Comparison of ENCODE assay signal across 11 mouse cellular contexts in the genomic region with DNA sequence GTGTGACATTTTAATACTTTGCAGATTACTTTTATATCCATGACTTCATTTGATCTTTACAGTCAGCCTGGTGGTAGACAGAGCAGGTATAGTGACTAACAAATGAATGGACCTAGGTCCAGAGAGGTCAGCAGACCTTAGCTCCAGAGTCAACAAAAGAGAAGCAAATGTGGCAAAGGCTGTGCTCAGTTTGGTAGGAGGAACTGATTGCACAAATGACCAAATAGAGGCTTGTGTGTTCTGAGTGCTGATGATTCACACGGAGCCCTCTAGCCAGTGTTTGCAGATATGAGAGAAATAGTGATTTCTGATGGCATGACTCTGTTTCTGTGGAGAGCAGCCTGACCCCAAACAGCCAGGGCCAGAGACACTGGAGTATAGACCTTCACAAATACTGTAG. TPM values are rescaled to one million over a fixed set of nuclear protein-coding genes. Genes with fewer than 3 reads are reported as not detected.
DNase-seq lines count a peak whose midpoint lies in the region; ATAC-seq and TF ChIP-seq lines count a peak whose summit lies in the region.
"Had no signal": no experiment of that assay in that cellular context is flagged by ENCODE, and none has a peak within 500 bp of the region (broad histone marks: within the 10 kb centered on the region; RNA-seq: fewer than 3 reads in every experiment).

No protein-coding gene starts in this region.

- peak; percentile 67 for DNase-seq in adipocyte (ENCODE audit: low spot score)
- peak; percentile 50 for DNase-seq in fibroblast of lung, adult 2 months (ENCODE audit: low read depth)
- peak; percentile 21 for DNase-seq in liver, postnatal 0 days
- DNase-seq in left cerebral cortex, adult 18-20 months (ENCODE audit: low spot score in 2 of 2): no peak
- no peak for DNase-seq in gastrocnemius, postnatal 25 days
- DNase-seq: cerebellum, adult 8-10 months; right cerebral cortex, postnatal 25 days had no signal

- peak; percentile 54; the same call in 1 of the 2 replicates for TF ChIP-seq EP300 in liver, postnatal 0 days (IDR thresholded peaks at IDR 0.05; ENCODE audit: low read depth)

- no peaks in the 10 kb centered on the region for H3K36me3 ChIP-seq in kidney, embryonic 15.5 days
- no peaks in the 10 kb centered on the region for H3K36me3 ChIP-seq in kidney, embryonic 14.5 days (ENCODE audit: control insufficient read depth, insufficient read depth, low read length)
- H3K36me3 ChIP-seq in liver, postnatal 0 days (replicated peaks; ENCODE audit: insufficient read depth, low read length): no peaks in the 10 kb centered on the region

- H3K9me3 ChIP-seq in kidney, embryonic 15.5 days (replicated peaks): no peaks in the 10 kb centered on the region
- H3K9me3 ChIP-seq in kidney, embryonic 14.5 days (ENCODE audit: control insufficient read depth, low read length): no peaks in the 10 kb centered on the region
- H3K9me3 ChIP-seq in liver, postnatal 0 days (ENCODE audit: low read length): no peaks in the 10 kb centered on the region
- H3K9me3 ChIP-seq: forebrain, embryonic 13.5 days had no signal

- peak overlapping the region; percentile 50; the same call in 1 of the 2 replicates for H3K27ac ChIP-seq in kidney, embryonic 15.5 days
- H3K27ac ChIP-seq in kidney, embryonic 14.5 days (ENCODE audit: low read depth, low read length): no peak overlapping the region; the same call in 1 of the 2 replicates
- peak overlapping the region; percentile 84 for H3K27ac ChIP-seq in liver, postnatal 0 days (ENCODE audit: low read depth)
- H3K27ac ChIP-seq: forebrain, embryonic 13.5 days had no signal

- H3K4me2 ChIP-seq in kidney, embryonic 15.5 days: no peak overlapping the region
- no peak overlapping the region for H3K4me2 ChIP-seq in kidney, embryonic 14.5 days (replicated peaks; ENCODE audit: low read depth, low read length)
- H3K4me2 ChIP-seq in liver, postnatal 0 days (ENCODE audit: low read depth, low read length): no peak overlapping the region
- H3K4me2 ChIP-seq: forebrain, embryonic 13.5 days had no signal

- H3K9ac ChIP-seq in kidney, embryonic 15.5 days: no peak overlapping the region
- no peak overlapping the region for H3K9ac ChIP-seq in kidney, embryonic 14.5 days (ENCODE audit: low read depth, low read length)
- no peak overlapping the region for H3K9ac ChIP-seq in liver, postnatal 0 days (replicated peaks)
- H3K9ac ChIP-seq: forebrain, embryonic 13.5 days had no signal

- H3K4me3 ChIP-seq in kidney, embryonic 15.5 days (replicated peaks): no peak overlapping the region
- H3K4me3 ChIP-seq in kidney, embryonic 14.5 days (ENCODE audit: low read length): no peak overlapping the region
- no peak overlapping the region for H3K4me3 ChIP-seq in liver, postnatal 0 days (ENCODE audit: low read depth, low read length)
- H3K4me3 ChIP-seq: forebrain, embryonic 13.5 days had no signal

- TF ChIP-seq CTCF in liver, postnatal 0 days (IDR thresholded peaks at IDR 0.05; ENCODE audit: low read depth): no peak

- peaks cover 5% of the 10 kb centered on the region; the same call in 1 of the 2 replicates for H3K4me1 ChIP-seq in kidney, embryonic 15.5 days
- H3K4me1 ChIP-seq in kidney, embryonic 14.5 days (ENCODE audit: control insufficient read depth, insufficient read depth, low read length): peaks cover 3% of the 10 kb centered on the region; the same call in 1 of the 2 replicates
- peaks cover 2% of the 10 kb centered on the region; the same call in 1 of the 2 replicates for H3K4me1 ChIP-seq in liver, postnatal 0 days (ENCODE audit: insufficient read depth)
- H3K4me1 ChIP-seq: forebrain, embryonic 13.5 days had no signal

- no peak for ATAC-seq in kidney, embryonic 15.5 days (replicated peaks; ENCODE audit: low FRiP score)
- no peak for ATAC-seq in kidney, embryonic 14.5 days (ENCODE audit: low FRiP score, low TSS enrichment)
- peak; percentile 94 for ATAC-seq in liver, postnatal 0 days
- ATAC-seq: forebrain, embryonic 13.5 days had no signal

- no peaks in the 10 kb centered on the region for H3K27me3 ChIP-seq in kidney, embryonic 15.5 days
- no peaks in the 10 kb centered on the region for H3K27me3 ChIP-seq in kidney, embryonic 14.5 days (ENCODE audit: control insufficient read depth, insufficient read depth, low read length)
- H3K27me3 ChIP-seq in liver, postnatal 0 days (ENCODE audit: insufficient read depth, low read length): no peaks in the 10 kb centered on the region
- H3K27me3 ChIP-seq: forebrain, embryonic 13.5 days had no signal

- WGBS in kidney, embryonic 15.5 days: 67% methylated on average over 1 of the region's 1 CpGs
- WGBS in kidney, embryonic 14.5 days: 58% methylated on average over 1 of the region's 1 CpGs
- 30% methylated on average over 1 of the region's 1 CpGs for WGBS in liver, postnatal 0 days (ENCODE audit: insufficient replicate concordance)

RNA-seq across cellular contexts. Expression of gene Efcab1, which starts 33.1 kb away (rescaled TPM):
- 2.8 and 4.3 TPM in 2 replicates for polyA plus RNA-seq in kidney, embryonic 15.5 days (2015; fragmentation: Nextera tagmentation; extraction: Ambion mirVana)
- 3.2 and 5.0 TPM in 2 replicates for polyA plus RNA-seq in kidney, embryonic 14.5 days (2014; fragmentation: Nextera tagmentation; extraction: Ambion mirVana)
- polyA plus RNA-seq in liver, postnatal 0 days (2015; fragmentation: Nextera tagmentation; extraction: Ambion mirVana): 0.14 and 0.18 TPM in 2 replicates
- total RNA-seq in left cerebral cortex, adult 18-20 months (2021): 1 to 10 TPM; 6.1 to 6.7 TPM
- not detected for total RNA-seq in gastrocnemius, postnatal 25 days (2021)
- total RNA-seq: megakaryocyte progenitor cell, adult 5-6 weeks had no signal

Comparison
In these comparisons a context has a peak if more than half of its experiments do, and no peak if none do; other contexts are left out.
1. DNase-seq: peak in adipocyte (single experiment), fibroblast of lung, adult 2 months (single experiment) and liver, postnatal 0 days (single experiment); none in left cerebral cortex, adult 18-20 months (0 of 2) and gastrocnemius, postnatal 25 days (single experiment).